ENCODE assay signal across 8 mouse cellular contexts in the genomic region with DNA sequence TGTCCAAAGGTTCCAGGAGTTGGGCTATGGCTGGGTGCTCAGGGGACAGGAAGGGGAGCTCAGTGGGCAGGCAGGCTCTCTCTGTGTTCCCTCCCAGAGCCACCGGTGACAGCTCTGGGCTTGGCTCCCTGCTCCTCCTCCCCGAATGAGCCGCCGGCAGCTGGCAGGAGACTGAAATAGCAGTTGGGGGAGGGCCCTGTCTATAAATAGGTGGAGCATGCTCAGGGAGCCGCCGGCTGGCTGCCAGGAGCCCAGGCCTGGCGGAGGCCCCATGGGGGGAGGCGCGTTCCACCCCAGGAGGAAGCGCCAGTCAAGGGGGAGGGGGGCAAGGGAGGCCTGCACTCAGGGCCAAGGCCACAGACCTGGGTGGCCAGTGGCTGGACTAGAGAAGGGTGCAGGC. TPM values are rescaled to one million over a fixed set of nuclear protein-coding genes. Genes with fewer than 3 reads are reported as not detected.
DNase-seq lines count a peak whose midpoint lies in the region; ATAC-seq and TF ChIP-seq lines count a peak whose summit lies in the region.

No protein-coding gene starts in this region.

- no peaks in the 10 kb centered on the region for H3K79me2 ChIP-seq in MEL (ENCODE audit: control insufficient read depth, insufficient read depth, low read length, poor library complexity)

- WGBS in lung, embryonic 15.5 days, result 0% methylated on average over 10 of the region's 10 CpGs
- WGBS in olfactory bulb, adult 2 months, result 0% methylated on average over 10 of the region's 10 CpGs

- peak overlapping the region; percentile 3; the same call in 1 of the 2 replicates for H3K9ac ChIP-seq in MEL (ENCODE audit: control insufficient read depth, low read depth, low read length, poor library complexity, severe bottlenecking)
- peak overlapping the region; percentile 51 for H3K9ac ChIP-seq in lung, embryonic 15.5 days

- TF ChIP-seq CTCF in MEL (IDR thresholded peaks at IDR 0.05 in 2 of 3, conservative IDR thresholded peaks at IDR 0.05 in 1 of 3; ENCODE audit: control insufficient read depth in 1 of 3, insufficient read depth in 1 of 3, low read depth in 2 of 3, low read length in 3 of 3, poor library complexity in 1 of 3, severe bottlenecking in 1 of 3), result no peak
- TF ChIP-seq CTCF in olfactory bulb, adult 2 months (IDR thresholded peaks at IDR 0.05; ENCODE audit: insufficient read depth, low read depth, low read length), result no peak

- peak; percentile 95 for DNase-seq in MEL (ENCODE audit: low read depth, low spot score)
- peak; percentile 92 for DNase-seq in cerebellum, adult 8-10 months
- peak; percentile 76 for DNase-seq in forelimb bud, embryonic 11.5 days (ENCODE audit: low read depth, low spot score)
- DNase-seq in layer of hippocampus, adult 9-10 months (ENCODE audit: low spot score), result peak; percentile 95
- peak; percentile 84 to 87 for DNase-seq in thymus, adult 18-20 months

- H3K9me3 ChIP-seq in MEL (replicated peaks; ENCODE audit: insufficient read depth, low read length), result no peaks in the 10 kb centered on the region
- no peaks in the 10 kb centered on the region for H3K9me3 ChIP-seq in lung, embryonic 15.5 days

- TF ChIP-seq POLR2A in MEL (IDR thresholded peaks at IDR 0.05; ENCODE audit: control insufficient read depth in 1 of 2, insufficient read depth in 1 of 2, low read depth in 1 of 2, low read length in 2 of 2, poor library complexity in 1 of 2), result peak in 1 of 2 experiments; percentile 29; a peak in 1 of 4 replicates
- TF ChIP-seq POLR2A in olfactory bulb, adult 2 months (IDR thresholded peaks at IDR 0.05; ENCODE audit: insufficient read depth, low read depth, low read length), result peak; percentile 86

- peak; percentile 70 to 87 for ATAC-seq in hematopoietic stem cell, adult 5-6 weeks (replicated peaks in 1 of 2; ENCODE audit: insufficient read depth in 1 of 2, low FRiP score in 2 of 2, low TSS enrichment in 1 of 2, low read depth in 1 of 2, poor library complexity in 2 of 2, severe bottlenecking in 2 of 2)
- peak; percentile 84 for ATAC-seq in lung, embryonic 15.5 days (ENCODE audit: borderline replicate concordance, extremely low read depth, low FRiP score, low TSS enrichment)

- peak overlapping the region; percentile 5; the same call in 1 of the 2 replicates for H3K27ac ChIP-seq in MEL (ENCODE audit: control insufficient read depth, low read depth, low read length)
- peak overlapping the region; percentile 93 for H3K27ac ChIP-seq in lung, embryonic 15.5 days
- H3K27ac ChIP-seq in olfactory bulb, adult 2 months (ENCODE audit: insufficient read depth, low read depth, low read length), result peak overlapping the region; percentile 94

- peaks cover 20 to 56% of the 10 kb centered on the region in 2 experiments for H3K4me1 ChIP-seq in MEL (ENCODE audit: control insufficient read depth in 1 of 2, insufficient read depth in 2 of 2, low read length in 2 of 2)
- H3K4me1 ChIP-seq in lung, embryonic 15.5 days, result peaks cover 86% of the 10 kb centered on the region
- peaks cover 87% of the 10 kb centered on the region for H3K4me1 ChIP-seq in olfactory bulb, adult 2 months (ENCODE audit: control insufficient read depth, insufficient read depth, low read length)

- H3K4me3 ChIP-seq in MEL (ENCODE audit: control insufficient read depth in 1 of 2, insufficient read depth in 1 of 2, low read depth in 2 of 2, low read length in 2 of 2), result no peak overlapping the region
- H3K4me3 ChIP-seq in lung, embryonic 15.5 days, result peak overlapping the region; percentile 50
- peak overlapping the region; percentile 52 for H3K4me3 ChIP-seq in olfactory bulb, adult 2 months (ENCODE audit: insufficient read depth, low read depth, low read length)

- TF ChIP-seq EP300 in MEL (IDR thresholded peaks at IDR 0.05; ENCODE audit: low read depth in 1 of 2, low read length in 2 of 2), result peak; percentile 72 to 73

- no peak for TF ChIP-seq RAD21 in MEL (IDR thresholded peaks at IDR 0.05; ENCODE audit: low read depth, low read length)

- H3K36me3 ChIP-seq in MEL (ENCODE audit: control insufficient read depth in 1 of 2, insufficient read depth in 2 of 2, low read length in 2 of 2), result peaks cover 0 to 34% of the 10 kb centered on the region in 2 experiments; a peak in 2 of 4 replicates
- no peaks in the 10 kb centered on the region for H3K36me3 ChIP-seq in lung, embryonic 15.5 days

- no peaks in the 10 kb centered on the region for H3K27me3 ChIP-seq in MEL (ENCODE audit: control insufficient read depth in 1 of 2, insufficient read depth in 2 of 2, low read length in 2 of 2)
- no peaks in the 10 kb centered on the region for H3K27me3 ChIP-seq in lung, embryonic 15.5 days

- H3K4me2 ChIP-seq in lung, embryonic 15.5 days, result peak overlapping the region; percentile 89

TF ChIP-seq in MEL, 35 proteins besides CTCF, POLR2A, EP300 and RAD21 (continues in another document):
- no peak; the same call in 1 of the 2 replicates for TF ChIP-seq MAFK (IDR thresholded peaks at IDR 0.05; ENCODE audit: borderline replicate concordance, low read depth, low read length)
- no peak for TF ChIP-seq POLR2AphosphoS2 (IDR thresholded peaks at IDR 0.05; ENCODE audit: low read length)
- peak; percentile 81 for TF ChIP-seq BHLHE40 (IDR thresholded peaks at IDR 0.05; ENCODE audit: borderline replicate concordance, low read depth, low read length)
- peak; percentile 68 for TF ChIP-seq CHD2 (IDR thresholded peaks at IDR 0.05; ENCODE audit: low read length)
- peak; percentile 55; the same call in 1 of the 2 replicates for TF ChIP-seq RCOR1 (IDR thresholded peaks at IDR 0.05; ENCODE audit: low read depth, low read length)
- TF ChIP-seq UBTF (IDR thresholded peaks at IDR 0.05; ENCODE audit: borderline replicate concordance, insufficient read depth, low read depth, low read length), result peak; percentile 99
- TF ChIP-seq POLR2AphosphoS5 (IDR thresholded peaks at IDR 0.05; ENCODE audit: borderline replicate concordance, low read depth, low read length), result no peak
- TF ChIP-seq MEF2A (IDR thresholded peaks at IDR 0.05; ENCODE audit: extremely low read depth, insufficient replicate concordance, low read depth, low read length, poor library complexity, severe bottlenecking), result peak; percentile 100
- peak; percentile 58; the same call in 1 of the 2 replicates for TF ChIP-seq USF1 (IDR thresholded peaks at IDR 0.05; ENCODE audit: low read depth, low read length)
- TF ChIP-seq ZMIZ1 (IDR thresholded peaks at IDR 0.05; ENCODE audit: low read depth, low read length), result no peak; the same call in 1 of the 2 replicates
- peak; percentile 63; the same call in 1 of the 2 replicates for TF ChIP-seq MAX (IDR thresholded peaks at IDR 0.05; ENCODE audit: low read length)
- TF ChIP-seq MYB (IDR thresholded peaks at IDR 0.05; ENCODE audit: low read depth, low read length), result no peak
- TF ChIP-seq CHD1 (IDR thresholded peaks at IDR 0.05; ENCODE audit: low read depth, low read length), result no peak
- peak; percentile 96 for TF ChIP-seq TBP (IDR thresholded peaks at IDR 0.05; ENCODE audit: low read depth, low read length)
- peak; percentile 89 for TF ChIP-seq NRF1 (IDR thresholded peaks at IDR 0.05; ENCODE audit: insufficient read depth, low read depth, low read length, poor library complexity, severe bottlenecking)
- TF ChIP-seq GABPA (IDR thresholded peaks at IDR 0.05; ENCODE audit: low read depth, low read length), result no peak

RNA-seq across cellular contexts. Expression of a gene that starts 11.2 kb away (rescaled TPM):
- 9.1 and 10.4 TPM in 2 replicates for total RNA-seq in MEL (2012; rRNA removed)
- 10 to 100 TPM in 1 of 2 experiments, not detected in 1; 29.3 TPM for polyA plus RNA-seq in MEL (2012; ENCODE audit: insufficient read depth in 1 of 2, insufficient read length in 2 of 2, low read depth in 1 of 2, low replicate concordance in 2 of 2, missing spikeins in 1 of 2)
- total RNA-seq in hematopoietic stem cell, adult 5-6 weeks (2017), result 13.2 and 25.3 TPM in 2 replicates
- 71.3 and 76.7 TPM in 2 replicates for polyA plus RNA-seq in lung, embryonic 15.5 days (2015; fragmentation: Nextera tagmentation; extraction: Ambion mirVana)
- polyA plus RNA-seq in olfactory bulb, adult 2 months (2012; ENCODE audit: insufficient read depth, insufficient read length, low replicate concordance, missing spikeins), result 223 TPM in 1 of 2 replicates, not detected in the other

RNA-seq across cellular contexts. Expression of a gene that starts 29.4 kb away (rescaled TPM):
- total RNA-seq in MEL (2012; rRNA removed), result 46.4 and 48.9 TPM in 2 replicates
- polyA plus RNA-seq in MEL (2012; ENCODE audit: insufficient read depth in 1 of 2, insufficient read length in 2 of 2, low read depth in 1 of 2, low replicate concordance in 2 of 2, missing spikeins in 1 of 2), result 100 to 1,000 TPM in 1 of 2 experiments, not detected in 1; 104 TPM
- 27.8 and 42.7 TPM in 2 replicates for total RNA-seq in hematopoietic stem cell, adult 5-6 weeks (2017)
- polyA plus RNA-seq in lung, embryonic 15.5 days (2015; fragmentation: Nextera tagmentation; extraction: Ambion mirVana), result 31.5 and 33.3 TPM in 2 replicates
- polyA plus RNA-seq in olfactory bulb, adult 2 months (2012; ENCODE audit: insufficient read depth, insufficient read length, low replicate concordance, missing spikeins), result not detected in 2 replicates

RNA-seq across cellular contexts. Expression of a gene that starts 29.9 kb away (rescaled TPM):
- 19.5 and 20.0 TPM in 2 replicates for total RNA-seq in MEL (2012; rRNA removed)
- 10 to 100 TPM; 36.2 to 51.7 TPM for polyA plus RNA-seq in MEL (2012; ENCODE audit: insufficient read depth in 1 of 2, insufficient read length in 2 of 2, low read depth in 1 of 2, low replicate concordance in 2 of 2, missing spikeins in 1 of 2)
- total RNA-seq in hematopoietic stem cell, adult 5-6 weeks (2017), result 3.6 and 4.9 TPM in 2 replicates
- 19.9 and 20.4 TPM in 2 replicates for polyA plus RNA-seq in lung, embryonic 15.5 days (2015; fragmentation: Nextera tagmentation; extraction: Ambion mirVana)
- polyA plus RNA-seq in olfactory bulb, adult 2 months (2012; ENCODE audit: insufficient read depth, insufficient read length, low replicate concordance, missing spikeins), result not detected in 2 replicates

RNA-seq across cellular contexts. Expression of a gene that starts 33.7 kb away (rescaled TPM):
- total RNA-seq in MEL (2012; rRNA removed), result 74.2 and 75.0 TPM in 2 replicates
- 100 to 1,000 TPM; 128 to 150 TPM for polyA plus RNA-seq in MEL (2012; ENCODE audit: insufficient read depth in 1 of 2, insufficient read length in 2 of 2, low read depth in 1 of 2, low replicate concordance in 2 of 2, missing spikeins in 1 of 2)
- total RNA-seq in hematopoietic stem cell, adult 5-6 weeks (2017), result 50.5 and 74.3 TPM in 2 replicates
- polyA plus RNA-seq in lung, embryonic 15.5 days (2015; fragmentation: Nextera tagmentation; extraction: Ambion mirVana), result 112 and 136 TPM in 2 replicates
- not detected in 2 replicates for polyA plus RNA-seq in olfactory bulb, adult 2 months (2012; ENCODE audit: insufficient read depth, insufficient read length, low replicate concordance, missing spikeins)

RNA-seq across cellular contexts. Expression of a gene that starts 49.8 kb away (rescaled TPM):
- 3.9 and 4.4 TPM in 2 replicates for total RNA-seq in MEL (2012; rRNA removed)
- 1 to 10 TPM in 1 of 2 experiments, not detected in 1; 8.5 TPM for polyA plus RNA-seq in MEL (2012; ENCODE audit: insufficient read depth in 1 of 2, insufficient read length in 2 of 2, low read depth in 1 of 2, low replicate concordance in 2 of 2, missing spikeins in 1 of 2)
- 1.3 TPM in 1 of 2 replicates, not detected in the other for total RNA-seq in hematopoietic stem cell, adult 5-6 weeks (2017)
- polyA plus RNA-seq in lung, embryonic 15.5 days (2015; fragmentation: Nextera tagmentation; extraction: Ambion mirVana), result 0.09 and 0.10 TPM in 2 replicates
- polyA plus RNA-seq in olfactory bulb, adult 2 months (2012; ENCODE audit: insufficient read depth, insufficient read length, low replicate concordance, missing spikeins), result not detected in 2 replicates

Comparison
In these comparisons a context has a peak if more than half of its experiments do, and no peak if none do; other contexts are left out.
1. H3K27ac ChIP-seq: peak in every context shown above with its lines; median percentile 94 in olfactory bulb, adult 2 months; 93 in lung, embryonic 15.5 days; 5 in MEL.
2. H3K4me3 ChIP-seq: peak in lung, embryonic 15.5 days (single experiment) and olfactory bulb, adult 2 months (single experiment); none in MEL (0 of 2).
3. RNA of a gene that starts 29.9 kb away (polyA plus RNA-seq): 36.2 to 51.7 TPM in MEL and 19.9 to 20.4 TPM in lung, embryonic 15.5 days; not detected in olfactory bulb, adult 2 months; every median in the first group is over 10 times any median in the second.
4. Peak in every context shown above with its lines, with median percentiles within 50 percentile points of each other: DNase-seq.